Mouse (Mus musculus): ENCODE results near the gene Gm47995. TPM values are rescaled to one million over a fixed set of nuclear protein-coding genes. Genes with fewer than 3 reads are reported as not detected.

The Gm47995 gene
- not detected in 4 replicates for total RNA-seq (2023; ENCODE audit: inconsistent age)

DNA sequence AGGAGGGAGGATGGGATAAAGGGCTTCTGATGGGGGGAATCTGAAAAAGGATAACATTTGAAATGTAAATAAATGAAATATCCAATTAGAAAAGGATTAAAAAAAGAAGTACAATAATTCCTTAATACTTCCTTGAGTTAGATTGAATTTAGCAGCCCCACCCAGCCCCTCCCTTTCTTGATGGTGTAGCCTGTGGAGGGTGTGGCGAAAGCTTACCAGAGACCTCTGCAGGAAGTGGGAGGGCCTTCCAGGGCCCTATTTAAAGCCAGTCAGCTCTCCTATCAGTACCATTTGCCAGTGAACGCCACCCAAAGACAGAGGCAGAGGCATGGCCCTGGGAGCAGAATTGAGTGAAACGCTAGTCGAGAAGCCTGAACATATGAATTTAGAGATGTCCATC is at the start of gene Gm47995:
TSS of gene Gm47995 (plus strand) at position 329 of the 400 bp plus-strand sequence.

GRCm38 (mm10) chr1:151182266-151182665 is 16.0 kb upstream of the Gm47995 start, which contains the start of gene Gm47985:
TSS of gene Gm47985 (plus strand) at chr1:151182537.

GRCm38 (mm10) chr1:151192075-151192474 is 6.2 kb upstream of the Gm47995 start, which contains the start of gene Gm8947:
TSS of gene Gm8947 (plus strand) at chr1:151192376.

GRCm38 (mm10) chr1:151203818-151204217 is 5.6 kb downstream of the Gm47995 start, which contains the start of gene 3110040M04Rik:
TSS of gene 3110040M04Rik (plus strand) at chr1:151204121.

DNA sequence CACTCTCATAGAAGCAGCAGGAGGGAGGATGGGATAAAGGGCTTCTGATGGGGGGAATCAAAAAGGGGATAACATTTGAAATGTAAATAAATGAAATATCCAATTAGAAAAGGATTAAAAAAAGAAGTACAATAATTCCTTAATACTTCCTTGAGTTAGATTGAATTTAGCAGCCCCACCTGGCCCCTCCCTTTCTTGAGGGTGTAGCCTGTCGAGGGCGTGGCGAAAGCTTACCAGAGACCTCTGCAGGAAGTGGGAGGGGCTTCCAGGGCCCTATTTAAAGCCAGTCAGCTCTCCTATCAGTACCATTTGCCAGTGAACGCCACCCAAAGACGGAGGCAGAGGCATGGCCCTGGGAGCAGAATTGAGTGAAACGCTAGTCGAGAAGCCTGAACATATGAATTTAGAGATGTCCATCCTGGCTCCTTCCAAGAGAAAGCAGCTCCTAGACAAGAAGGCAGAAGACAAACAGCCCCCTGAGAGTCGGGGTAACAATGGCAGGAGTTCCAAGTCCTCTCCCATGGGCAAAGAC is 11.6 kb downstream of the Gm47995 start, which contains the start of gene Gm47996:
TSS of gene Gm47996 (plus strand) at position 308 of the 532 bp plus-strand sequence.

Other genes starting within 250 kb of the Gm47995 start
- not detected in 4 replicates for gene Hmcn1, start 205.0 kb upstream of the Gm47995 start, total RNA-seq (2023; ENCODE audit: inconsistent age)
- gene Gm47985, start 15.9 kb upstream of the Gm47995 start, total RNA-seq (2023; ENCODE audit: inconsistent age): 0.32 TPM in 1 of 4 replicates, not detected in the others
- 0.29 to 0.30 TPM in 2 of 4 replicates, not detected in the others for gene Gm8947, start 6.1 kb upstream of the Gm47995 start, total RNA-seq (2023; ENCODE audit: inconsistent age)
- gene 3110040M04Rik, start 5.7 kb downstream of the Gm47995 start, total RNA-seq (2023; ENCODE audit: inconsistent age): not detected in 4 replicates
- gene Gm47996, start 11.7 kb downstream of the Gm47995 start, total RNA-seq (2023; ENCODE audit: inconsistent age): not detected in 4 replicates
- gene Ivns1abp, start 146.0 kb downstream of the Gm47995 start, total RNA-seq (2023; ENCODE audit: inconsistent age): 324 to 363 TPM (median 350 TPM) in 4 replicates
- 32.4 to 47.2 TPM (median 36.9 TPM) in 4 replicates for gene Swt1, start 230.0 kb downstream of the Gm47995 start, total RNA-seq (2023; ENCODE audit: inconsistent age)
- gene Trmt1l, start 230.1 kb downstream of the Gm47995 start, total RNA-seq (2023; ENCODE audit: inconsistent age): 38.5 to 41.6 TPM (median 40.4 TPM) in 4 replicates

Data from B cell, adult (primary cell).